Mouse (Mus musculus): ENCODE measurements around the gene Knstrn. TPM values are rescaled to one million over a fixed set of nuclear protein-coding genes. Genes with fewer than 3 reads are reported as not detected.

The Knstrn gene
- polyA plus RNA-seq, 1 experiment from 2014 or later = 134 TPM

DNA sequence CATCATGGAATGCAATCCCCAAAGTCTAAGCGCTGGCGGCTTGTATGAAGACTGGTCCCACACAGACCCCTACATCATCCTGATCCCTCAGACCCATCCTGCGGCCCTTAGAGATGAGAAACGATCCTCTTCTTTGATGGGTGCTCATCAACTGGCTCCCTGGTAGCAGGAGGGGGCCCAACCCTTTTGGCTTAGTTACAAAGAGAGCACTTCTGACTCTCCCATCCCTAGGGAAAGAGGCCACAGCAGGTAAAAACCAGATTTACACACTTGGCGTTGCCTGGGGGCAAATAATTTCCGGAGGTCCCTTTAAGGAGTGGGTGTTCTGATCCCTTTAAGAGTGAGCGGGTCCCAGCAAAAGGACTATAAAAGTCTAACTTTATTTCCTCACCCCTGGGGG, 83.6 kb downstream of the Knstrn start:
- H3K4me3 ChIP-seq = peak overlapping the region; percentile 46
- 1% methylated on average over 7 of the region's 7 CpGs for WGBS
- ATAC-seq (ENCODE audit: borderline replicate concordance, extremely low read depth, low FRiP score, low TSS enrichment) = no peak
- no peaks in the 10 kb centered on the region for H3K9me3 ChIP-seq
- H3K27me3 ChIP-seq = peaks cover 85% of the 10 kb centered on the region
- H3K4me2 ChIP-seq = peak overlapping the region; percentile 95
- H3K36me3 ChIP-seq = no peaks in the 10 kb centered on the region
- H3K4me1 ChIP-seq = peaks cover 31% of the 10 kb centered on the region
- H3K9ac ChIP-seq = no peak overlapping the region
- no peak overlapping the region for H3K27ac ChIP-seq

- H3K4me2 ChIP-seq = peak overlapping the region; percentile 95; the same call in 1 of the 2 replicates
- peaks cover 35% of the 10 kb centered on the region for H3K4me1 ChIP-seq
- H3K9ac ChIP-seq = no peak overlapping the region
- H3K9me3 ChIP-seq = no peaks in the 10 kb centered on the region
- 4% methylated on average over 11 of the region's 11 CpGs for WGBS
- no peak overlapping the region for H3K27ac ChIP-seq
- no peaks in the 10 kb centered on the region for H3K36me3 ChIP-seq
- H3K4me3 ChIP-seq = no peak overlapping the region
- ATAC-seq (ENCODE audit: borderline replicate concordance, extremely low read depth, low FRiP score, low TSS enrichment) = no peak
- peaks cover 81% of the 10 kb centered on the region for H3K27me3 ChIP-seq
Observed at GRCm38 (mm10) chr2:118897808-118898207, 84.0 kb downstream of the Knstrn start.

DNA sequence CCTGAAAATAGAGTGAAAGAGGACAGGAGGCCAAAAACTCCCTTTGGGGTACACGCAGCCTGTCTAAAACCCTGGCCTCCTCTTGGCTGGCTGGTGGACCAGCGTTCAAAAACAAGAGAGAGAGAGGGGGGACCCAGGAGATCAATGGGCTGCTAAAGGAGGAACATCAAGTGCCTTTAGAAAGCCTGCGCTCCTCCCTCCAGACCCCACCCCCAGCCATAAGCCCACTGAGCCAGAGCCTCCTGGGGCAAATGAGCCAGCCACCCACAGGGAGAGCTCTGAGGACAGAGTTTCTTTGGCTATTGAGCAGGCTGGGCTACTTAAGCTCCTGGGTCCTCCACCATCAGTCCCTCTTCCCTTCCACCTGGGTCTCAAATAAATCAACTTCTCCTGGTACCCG, 85.0 kb downstream of the Knstrn start:
- 8% methylated on average over 4 of the region's 4 CpGs for WGBS
- no peak overlapping the region for H3K4me2 ChIP-seq
- no peak overlapping the region for H3K9ac ChIP-seq
- no peaks in the 10 kb centered on the region for H3K9me3 ChIP-seq
- H3K36me3 ChIP-seq = no peaks in the 10 kb centered on the region
- H3K4me3 ChIP-seq = no peak overlapping the region
- no peak overlapping the region for H3K27ac ChIP-seq
- peaks cover 71% of the 10 kb centered on the region for H3K27me3 ChIP-seq
- no peak for ATAC-seq (ENCODE audit: borderline replicate concordance, extremely low read depth, low FRiP score, low TSS enrichment)
- peaks cover 44% of the 10 kb centered on the region for H3K4me1 ChIP-seq

DNA sequence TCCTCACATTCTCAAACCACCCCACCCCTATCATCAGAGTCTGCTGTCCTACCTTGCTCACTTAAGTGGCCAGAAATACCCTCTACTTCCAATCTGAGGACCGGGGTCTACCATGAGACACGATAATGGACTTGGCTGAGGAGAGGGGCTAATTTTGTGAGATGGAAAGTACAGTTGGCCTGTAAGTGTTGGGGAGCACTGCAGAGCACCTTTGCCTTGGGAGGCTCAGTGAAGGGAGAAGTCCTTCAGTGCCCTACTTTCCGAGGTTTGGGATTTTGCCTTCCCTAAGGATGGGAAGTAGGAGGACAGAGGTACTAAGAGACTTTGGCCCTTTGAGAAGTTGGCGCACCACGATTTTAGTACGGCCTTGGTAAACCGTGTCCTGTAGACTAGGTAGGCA, 85.5 kb downstream of the Knstrn start:
- Histone ChIP-seq H3K4me2 (no peak overlapping the region), H3K36me3 (no peaks in the 10 kb centered on the region), H3K27me3 (peaks cover 66% of the 10 kb centered on the region), H3K9ac (no peak overlapping the region), H3K4me1 (peaks cover 44% of the 10 kb centered on the region), H3K9me3 (no peaks in the 10 kb centered on the region), H3K4me3 (no peak overlapping the region), H3K27ac (no peak overlapping the region)
- 15% methylated on average over 7 of the region's 7 CpGs for WGBS
- no peak for ATAC-seq (ENCODE audit: borderline replicate concordance, extremely low read depth, low FRiP score, low TSS enrichment)

DNA sequence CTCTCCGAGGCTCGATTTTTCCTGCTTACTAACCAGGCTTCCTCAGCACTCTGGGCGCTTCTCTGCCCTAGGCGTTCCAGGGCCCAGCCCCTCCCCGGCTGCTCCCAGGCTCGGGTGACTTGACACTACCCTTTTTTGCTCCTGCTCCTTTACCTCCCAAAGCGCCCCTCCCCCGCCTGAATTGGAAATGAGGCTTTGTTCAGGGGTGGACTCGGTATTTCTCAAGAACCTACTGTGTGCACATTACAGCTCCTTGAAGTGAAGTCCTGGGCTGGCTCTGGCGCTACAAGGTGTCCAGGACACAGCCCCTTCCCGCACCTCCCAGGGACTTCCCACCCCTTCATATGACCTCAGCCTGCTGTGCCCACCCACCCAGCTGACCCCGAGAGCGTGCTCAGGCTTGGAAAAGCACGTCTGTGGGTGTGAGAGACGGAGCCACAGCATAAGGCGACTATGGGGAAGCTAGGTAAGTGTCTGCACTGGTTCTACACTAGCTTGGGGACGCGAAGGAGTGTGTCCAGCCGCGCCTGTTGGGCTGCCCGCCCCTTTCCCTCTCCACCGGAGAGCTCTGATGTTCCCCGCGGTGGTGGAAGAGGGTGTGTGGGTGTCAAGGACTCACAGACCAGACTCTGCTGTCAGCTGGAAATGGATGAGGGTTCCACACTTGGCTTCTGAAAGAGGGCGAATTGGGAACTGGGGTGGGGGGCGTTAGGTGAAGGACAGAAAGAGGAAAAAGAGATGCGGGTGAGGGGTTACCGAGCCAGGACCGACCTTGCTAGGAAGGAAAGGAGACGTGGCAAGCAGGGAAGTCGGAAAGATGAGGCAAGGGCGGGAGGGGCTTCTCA, 86.4 kb downstream of the Knstrn start, which contains the start of gene Bahd1:
Gene Bahd1, plus strand, starts transcription at position 397 of the 845 bp plus-strand sequence.
- Histone ChIP-seq H3K27me3 (peaks cover 60% of the 10 kb centered on the region), H3K4me1 (peaks cover 44% of the 10 kb centered on the region), H3K9me3 (no peaks in the 10 kb centered on the region), H3K4me3 (peak within 1 kb of the TSS; percentile 81), H3K9ac (peak within 1 kb of the TSS; percentile 29; the same call in 1 of the 2 replicates), H3K27ac (peak within 1 kb of the TSS; percentile 60; the same call in 1 of the 2 replicates), H3K36me3 (no peaks in the 10 kb centered on the region), H3K4me2 (peak within 1 kb of the TSS; percentile 99)
- 1% methylated on average over 32 of the region's 32 CpGs for whole genome bisulfite sequencing
- no peak for ATAC-seq (ENCODE audit: borderline replicate concordance, extremely low read depth, low FRiP score, low TSS enrichment)

DNA sequence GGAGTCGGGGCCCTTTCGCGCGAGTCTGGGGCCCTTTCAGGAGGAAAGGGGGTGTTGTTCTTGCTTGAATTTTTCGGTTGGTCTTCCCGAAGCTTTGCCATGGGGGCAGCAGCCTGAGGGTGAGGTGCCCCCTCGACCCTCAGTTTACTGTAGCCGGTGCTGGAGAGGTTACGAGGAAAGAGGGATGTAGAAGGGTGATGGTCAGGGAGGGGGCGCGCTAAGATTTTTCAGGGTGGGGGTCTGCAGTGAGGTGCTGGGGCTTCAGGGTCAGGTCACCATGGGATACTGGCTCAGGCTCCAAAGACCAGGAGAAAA, 87.0 kb downstream of the Knstrn start:
- H3K27me3 ChIP-seq = peaks cover 54% of the 10 kb centered on the region

DNA sequence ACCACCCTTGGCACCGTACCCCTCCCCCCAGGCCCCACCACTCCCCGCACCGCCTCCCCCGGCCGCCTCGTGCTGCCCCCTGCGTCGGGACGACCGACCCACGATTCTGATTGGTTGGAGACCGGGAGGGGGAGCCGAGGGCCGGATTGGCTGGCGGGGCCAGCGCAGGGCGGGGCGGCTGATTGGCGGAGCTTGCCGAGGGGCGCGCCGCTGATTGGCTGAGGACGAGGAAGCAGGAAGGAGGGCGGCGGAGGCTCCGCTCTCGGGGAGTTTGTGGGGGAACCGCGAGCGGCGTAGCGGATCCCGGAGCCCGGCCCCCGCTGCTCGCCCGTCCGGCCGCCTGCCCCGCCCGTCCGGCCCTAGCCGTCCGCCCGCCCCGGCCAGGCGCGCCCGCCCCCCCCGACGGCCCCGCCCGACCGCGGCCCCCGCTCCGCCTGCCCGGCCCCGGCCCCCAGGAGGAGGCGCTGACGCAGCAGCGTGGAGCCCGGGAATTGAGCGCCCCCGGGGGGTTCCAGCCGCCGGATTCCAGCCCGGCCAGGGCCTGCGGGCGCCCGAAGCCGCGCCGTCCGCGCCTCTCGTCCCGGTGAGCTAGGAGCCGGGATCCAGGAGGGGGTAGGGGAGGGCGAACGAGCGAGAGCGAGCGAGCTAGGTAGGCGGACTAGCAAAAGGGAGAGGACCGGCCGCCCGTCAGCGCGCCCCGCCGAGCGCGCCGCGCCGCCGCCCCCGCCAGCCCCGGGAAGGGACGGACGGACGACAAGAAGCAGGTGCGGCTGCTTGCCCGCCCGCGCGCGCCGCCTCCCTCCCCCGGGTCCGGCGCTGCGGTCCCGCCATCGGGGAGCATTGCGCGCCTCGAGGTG, 87.6 kb downstream of the Knstrn start:
- under 1% methylated on average over 77 of the region's 120 CpGs for WGBS
- Histone ChIP-seq H3K4me3 (peak overlapping the region; percentile 81), H3K27ac (peak overlapping the region; percentile 60), H3K4me1 (peaks cover 37% of the 10 kb centered on the region), H3K9me3 (no peaks in the 10 kb centered on the region), H3K36me3 (no peaks in the 10 kb centered on the region), H3K27me3 (peaks cover 48% of the 10 kb centered on the region), H3K4me2 (peak overlapping the region; percentile 99), H3K9ac (peak overlapping the region; percentile 72)
- peak; percentile 93 for ATAC-seq (ENCODE audit: borderline replicate concordance, extremely low read depth, low FRiP score, low TSS enrichment)

More for the DNA sequence above, 87.0 kb downstream of the Knstrn start:
- no peaks in the 10 kb centered on the region for H3K9me3 ChIP-seq
- H3K9ac ChIP-seq = peak overlapping the region; percentile 29; the same call in 1 of the 2 replicates
- H3K36me3 ChIP-seq = no peaks in the 10 kb centered on the region
- H3K27ac ChIP-seq = no peak overlapping the region
- ATAC-seq (ENCODE audit: borderline replicate concordance, extremely low read depth, low FRiP score, low TSS enrichment) = no peak
- 0% methylated on average over 11 of the region's 11 CpGs for WGBS
- H3K4me1 ChIP-seq = peaks cover 44% of the 10 kb centered on the region
- H3K4me3 ChIP-seq = peak overlapping the region; percentile 81
- H3K4me2 ChIP-seq = peak overlapping the region; percentile 99

GRCm38 (mm10) chr2:118902051-118903025, 88.5 kb downstream of the Knstrn start:
- ATAC-seq (ENCODE audit: borderline replicate concordance, extremely low read depth, low FRiP score, low TSS enrichment) = peak; percentile 15
- H3K4me1 ChIP-seq = peaks cover 29% of the 10 kb centered on the region
- H3K9me3 ChIP-seq = no peaks in the 10 kb centered on the region
- peak overlapping the region; percentile 81 for H3K4me3 ChIP-seq
- H3K27me3 ChIP-seq = peaks cover 39% of the 10 kb centered on the region
- peak overlapping the region; percentile 72 for H3K9ac ChIP-seq
- H3K4me2 ChIP-seq = peak overlapping the region; percentile 99
- no peaks in the 10 kb centered on the region for H3K36me3 ChIP-seq
- under 1% methylated on average over 70 of the region's 106 CpGs for WGBS
- H3K27ac ChIP-seq = 0 out of 2 replicates have a peak overlapping the region, but pooled peaks have one; percentile 60

DNA sequence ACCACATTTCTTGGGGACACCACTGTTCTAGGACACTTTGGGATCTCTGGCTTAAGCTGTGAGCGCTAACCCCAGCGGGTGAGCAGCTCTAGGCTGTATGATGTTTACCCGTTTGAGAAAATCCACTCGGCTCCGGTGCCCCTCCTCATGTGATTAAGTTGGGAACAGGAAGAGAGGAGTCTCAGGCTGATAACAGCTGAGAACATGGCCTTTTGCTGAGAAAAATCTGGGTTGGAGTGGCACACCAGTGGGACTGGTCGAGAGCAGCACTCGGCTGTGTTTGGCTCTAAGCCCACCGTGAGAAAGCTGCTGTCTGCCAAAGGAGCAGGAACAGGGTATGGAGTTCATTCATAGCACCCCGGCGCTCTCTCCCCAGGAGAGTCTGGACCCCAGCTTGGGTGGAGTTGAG, 89.5 kb downstream of the Knstrn start:
- ATAC-seq (ENCODE audit: borderline replicate concordance, extremely low read depth, low FRiP score, low TSS enrichment) = no peak
- Histone ChIP-seq H3K9ac (0 out of 2 replicates have a peak overlapping the region, but pooled peaks have one; percentile 72), H3K27me3 (peaks cover 29% of the 10 kb centered on the region), H3K36me3 (no peaks in the 10 kb centered on the region), H3K27ac (no peak overlapping the region), H3K4me3 (peak overlapping the region; percentile 81), H3K4me1 (peaks cover 26% of the 10 kb centered on the region), H3K9me3 (no peaks in the 10 kb centered on the region), H3K4me2 (peak overlapping the region; percentile 99)
- 6% methylated on average over 10 of the region's 10 CpGs for WGBS
